In genomic region chr1:60599013-60599701, GRCm38 (mm10) we compare ENCODE assay signal across 8 mouse cellular contexts. TPM values are rescaled to one million over a fixed set of nuclear protein-coding genes. Genes with fewer than 3 reads are reported as not detected.
DNase-seq lines count a peak whose midpoint lies in the region; ATAC-seq and TF ChIP-seq lines count a peak whose summit lies in the region.

No protein-coding gene starts in this region.

- H3K27me3 ChIP-seq in cerebellum, adult 2 months (ENCODE audit: control insufficient read depth, insufficient read depth, low read length), result no peaks in the 10 kb centered on the region

- intact Hi-C loops in left cerebral cortex, postnatal 14 days (cut with DNase I), result no loop called here

- no peak for ATAC-seq in erythroblast, adult 5-6 weeks (replicated peaks; ENCODE audit: low FRiP score, poor library complexity, severe bottlenecking)

- no peak overlapping the region for H3K4me3 ChIP-seq in cerebellum, adult 2 months (replicated peaks; ENCODE audit: insufficient read depth, low read depth, low read length)

- no peak for TF ChIP-seq POLR2A in cerebellum, adult 2 months (IDR thresholded peaks at IDR 0.05; ENCODE audit: borderline replicate concordance, insufficient read depth, low read length)

- DNase-seq in cerebellum, adult 2 months, result peak; percentile 25 to 42
- no peak for DNase-seq in cerebellum, postnatal 4 days (ENCODE audit: low spot score in 2 of 2)
- DNase-seq in adrenal gland, adult 8-10 months, result peak; percentile 49
- peak; percentile 70 for DNase-seq in fibroblast of lung, adult 2 months (ENCODE audit: low read depth)
- DNase-seq in lung, postnatal 25 days (ENCODE audit: low spot score), result peak; percentile 75
- DNase-seq in left cerebral cortex, postnatal 14 days (ENCODE audit: low spot score in 2 of 2), result no peak
- no peak for DNase-seq in c-Kit-positive CD71-positive TER-119-positive erythroid progenitor cells, embryonic 14.5 days (ENCODE audit: low spot score)

- no peak for TF ChIP-seq CTCF in cerebellum, adult 2 months (IDR thresholded peaks at IDR 0.05; ENCODE audit: borderline replicate concordance, insufficient read depth, low read depth, low read length)

- H3K27ac ChIP-seq in cerebellum, adult 2 months (ENCODE audit: insufficient read depth, low read length), result no peak overlapping the region

- H3K4me1 ChIP-seq in cerebellum, adult 2 months (ENCODE audit: control insufficient read depth, insufficient read depth, low read length), result peaks cover 6% of the 10 kb centered on the region; the same call in 1 of the 2 replicates

- WGBS in cerebellum, adult 2 months, result 41% methylated on average over 6 of the region's 6 CpGs

RNA-seq across cellular contexts. Expression of gene Raph1, which starts 32.3 kb away (rescaled TPM):
- 11.0 and 11.1 TPM in 2 replicates for polyA plus RNA-seq in cerebellum, adult 2 months (2012; rRNA removed)
- 100 to 1,000 TPM in 3 of 4 experiments, 10 to 100 TPM in 1; 71.6 to 273 (median 178) TPM for total RNA-seq in adrenal gland, adult 8-10 months (2022)
- total RNA-seq in left cerebral cortex, postnatal 14 days (2021), result 100 to 1,000 TPM in 1 of 2 experiments, 10 to 100 TPM in 1; 86.8 to 102 TPM
- 9.4 and 16.7 TPM in 2 replicates for total RNA-seq in erythroblast, adult 5-6 weeks (2015; ENCODE audit: low replicate concordance)
- total RNA-seq in erythroblast, adult 5-6 weeks (2017; ENCODE audit: low replicate concordance), result 1.3 and 2.6 TPM in 2 replicates

Comparison
In these comparisons a context has a peak if more than half of its experiments do, and no peak if none do; other contexts are left out.
1. DNase-seq: peak in cerebellum, adult 2 months (2 of 2), adrenal gland, adult 8-10 months (single experiment), fibroblast of lung, adult 2 months (single experiment) and lung, postnatal 25 days (single experiment); none in cerebellum, postnatal 4 days (0 of 2), left cerebral cortex, postnatal 14 days (0 of 2) and c-Kit-positive CD71-positive TER-119-positive erythroid progenitor cells, embryonic 14.5 days (single experiment).
2. RNA of gene Raph1, which starts 32.3 kb away (total RNA-seq): 71.6 to 273 TPM in adrenal gland, adult 8-10 months and 86.8 to 102 TPM in left cerebral cortex, postnatal 14 days; 1.3 to 16.7 TPM in erythroblast, adult 5-6 weeks; every median in the first group is over 4 times any median in the second.